Mouse (Mus musculus): ENCODE results near the gene Pold2. TPM values are rescaled to one million over a fixed set of nuclear protein-coding genes. Genes with fewer than 3 reads are reported as not detected.

The Pold2 gene
- polyA plus RNA-seq, 1 experiment from 2014 or later = 54.3 TPM

DNA sequence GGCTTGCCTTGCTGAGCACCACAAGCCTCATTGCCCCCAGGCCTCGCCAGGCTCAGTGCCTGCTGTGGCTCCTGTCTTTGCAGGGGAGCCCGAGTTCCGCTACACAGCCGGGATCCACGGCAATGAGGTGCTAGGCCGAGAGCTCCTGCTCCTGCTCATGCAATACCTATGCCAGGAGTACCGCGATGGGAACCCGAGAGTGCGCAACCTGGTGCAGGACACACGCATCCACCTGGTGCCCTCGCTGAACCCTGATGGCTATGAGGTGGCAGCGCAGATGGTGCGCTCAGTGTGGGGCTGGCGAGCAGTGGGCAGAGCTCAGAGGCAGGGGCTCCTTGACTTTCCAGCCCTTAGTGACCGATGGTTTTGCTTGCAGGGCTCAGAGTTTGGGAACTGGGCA, 8.8 kb downstream of the Pold2 start:
- Histone ChIP-seq H3K4me1 (replicated peaks) (no peaks in the 10 kb centered on the region), H3K27me3 (peaks cover 1% of the 10 kb centered on the region; the same call in 1 of the 2 replicates), H3K9ac (peak overlapping the region; percentile 13; the same call in 1 of the 2 replicates), H3K9me3 (no peaks in the 10 kb centered on the region), H3K27ac (no peak overlapping the region), H3K36me3 (peaks cover 53% of the 10 kb centered on the region), H3K4me3 (no peak overlapping the region), H3K4me2 (no peak overlapping the region)
- ATAC-seq (ENCODE audit: low FRiP score) = no peak
- 95% methylated on average over 16 of the region's 16 CpGs for WGBS

DNA sequence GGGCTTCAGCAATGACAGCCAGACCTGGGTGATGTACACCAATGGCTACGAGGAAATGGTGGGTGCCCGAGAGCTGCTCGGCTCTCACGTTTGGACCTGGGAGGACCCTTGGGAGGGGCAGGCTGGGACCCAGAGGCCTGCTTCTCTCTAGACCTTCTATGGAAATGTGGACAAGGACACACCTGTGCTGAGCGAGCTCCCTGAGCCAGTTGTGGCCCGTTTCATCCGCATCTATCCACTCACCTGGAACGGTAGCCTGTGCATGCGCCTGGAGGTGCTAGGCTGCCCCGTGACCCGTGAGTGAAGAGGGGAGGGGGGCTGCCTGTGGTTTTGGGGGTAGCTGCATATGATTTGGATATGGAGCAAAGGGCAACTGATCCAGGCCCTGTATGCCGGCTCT, 9.8 kb downstream of the Pold2 start:
- WGBS = 96% methylated on average over 12 of the region's 12 CpGs
- H3K9me3 ChIP-seq = no peaks in the 10 kb centered on the region
- H3K9ac ChIP-seq = no peak overlapping the region

DNA sequence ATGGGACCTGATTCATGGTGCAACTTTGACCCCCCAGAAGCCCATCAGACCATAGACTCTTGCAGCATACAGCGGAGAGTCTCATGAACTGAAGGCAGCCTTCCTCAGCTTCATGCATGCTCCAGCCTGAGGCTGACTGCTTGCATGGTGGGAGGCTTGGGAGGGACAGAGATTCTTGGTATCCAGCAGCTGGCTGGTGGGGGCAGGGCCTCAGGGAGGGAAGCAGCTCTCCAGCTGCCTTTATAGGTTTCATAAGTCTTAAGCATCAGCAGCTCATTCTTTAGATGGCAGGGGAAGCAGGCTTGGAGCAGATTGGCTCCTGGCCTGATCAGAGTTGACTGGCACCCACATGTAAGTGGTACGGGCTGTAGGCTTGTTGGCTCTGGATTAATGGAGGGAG, 10.9 kb downstream of the Pold2 start:
- Histone ChIP-seq H3K36me3 (peaks cover 31% of the 10 kb centered on the region), H3K9ac (no peak overlapping the region), H3K27ac (no peak overlapping the region), H3K9me3 (no peaks in the 10 kb centered on the region), H3K27me3 (peaks cover 23% of the 10 kb centered on the region), H3K4me2 (no peak overlapping the region), H3K4me3 (no peak overlapping the region), H3K4me1 (replicated peaks) (peaks cover 7% of the 10 kb centered on the region)
- 88% methylated on average over 2 of the region's 2 CpGs for WGBS
- no peak for ATAC-seq (ENCODE audit: low FRiP score)

More for the DNA sequence above, 9.8 kb downstream of the Pold2 start:
- ATAC-seq (ENCODE audit: low FRiP score) = no peak
- peaks cover 11% of the 10 kb centered on the region for H3K27me3 ChIP-seq
- peaks cover 43% of the 10 kb centered on the region for H3K36me3 ChIP-seq
- H3K4me1 ChIP-seq (replicated peaks) = no peaks in the 10 kb centered on the region
- H3K4me2 ChIP-seq = no peak overlapping the region
- H3K4me3 ChIP-seq = no peak overlapping the region
- H3K27ac ChIP-seq = no peak overlapping the region

GRCm38 (mm10) chr11:5862394-5863105, 15.5 kb downstream of the Pold2 start:
- peaks cover 17% of the 10 kb centered on the region for H3K4me1 ChIP-seq (replicated peaks)
- peaks cover 53% of the 10 kb centered on the region for H3K27me3 ChIP-seq
- 0 out of 2 replicates have a peak overlapping the region, but pooled peaks have one; percentile 67 for H3K9ac ChIP-seq
- no peaks in the 10 kb centered on the region for H3K9me3 ChIP-seq
- WGBS = 27% methylated on average over 15 of the region's 15 CpGs
- H3K4me3 ChIP-seq = peak overlapping the region; percentile 36
- no peak for ATAC-seq (ENCODE audit: low FRiP score)
- H3K36me3 ChIP-seq = no peaks in the 10 kb centered on the region
- H3K4me2 ChIP-seq = peak overlapping the region; percentile 62
- H3K27ac ChIP-seq = no peak overlapping the region

DNA sequence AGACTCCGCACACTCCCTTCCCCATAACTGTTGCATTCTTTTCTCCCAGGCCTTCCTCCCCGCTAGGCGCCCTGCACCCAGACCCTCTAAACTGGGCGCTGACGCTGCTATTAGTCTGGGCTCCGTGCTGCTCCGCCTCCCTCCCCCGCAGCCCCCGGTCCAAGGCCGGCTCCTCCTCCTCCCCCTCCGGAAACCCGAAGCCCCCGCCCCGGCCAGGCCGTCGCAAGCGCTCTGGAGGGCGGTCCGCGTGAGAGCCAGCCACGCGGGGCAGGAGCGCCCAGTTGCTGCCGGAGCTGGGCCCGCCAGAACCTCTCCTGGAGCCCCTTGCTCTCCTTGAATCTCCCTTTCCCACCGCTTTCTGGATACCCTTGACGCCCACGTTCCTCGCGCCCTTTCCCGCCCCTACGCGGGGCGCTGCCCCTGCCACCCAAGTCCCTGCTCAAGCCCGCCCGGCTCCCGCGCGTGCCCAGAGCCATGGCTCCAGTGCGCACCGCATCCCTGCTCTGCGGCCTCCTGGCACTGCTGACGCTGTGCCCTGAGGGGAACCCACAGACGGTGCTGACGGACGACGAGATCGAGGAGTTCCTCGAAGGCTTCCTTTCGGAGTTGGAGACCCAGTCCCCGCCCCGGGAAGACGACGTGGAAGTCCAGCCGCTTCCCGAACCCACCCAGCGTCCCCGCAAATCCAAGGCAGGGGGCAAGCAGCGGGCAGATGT, 16.3 kb downstream of the Pold2 start, which contains the start of gene Aebp1:
Gene Aebp1, plus strand, starts transcription at position 270 of the 716 bp plus-strand sequence.
- WGBS = 4% methylated on average over 59 of the region's 59 CpGs
- peak within 1 kb of the TSS; percentile 36 for H3K4me3 ChIP-seq

DNA sequence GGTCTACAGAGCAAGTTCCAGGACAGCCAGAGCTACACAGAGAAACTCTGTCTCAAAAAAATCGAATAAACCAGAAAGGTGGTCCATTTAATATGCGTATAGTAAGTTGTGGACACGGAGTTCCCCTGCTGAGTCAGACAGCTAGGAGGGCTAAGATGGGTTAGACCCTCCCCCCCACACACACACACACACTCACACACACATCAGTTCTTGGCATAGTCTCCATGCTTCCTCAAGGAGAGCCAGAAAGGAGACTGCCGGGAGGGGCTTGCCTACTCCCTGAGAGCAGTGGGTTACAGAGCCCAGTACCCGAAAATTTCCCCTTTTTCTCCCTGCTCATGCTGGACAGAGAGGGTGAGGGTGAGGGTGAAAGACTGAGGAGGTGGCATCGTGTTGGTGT, 17.5 kb downstream of the Pold2 start:
- 58% methylated on average over 6 of the region's 6 CpGs for WGBS
- no peak for ATAC-seq (ENCODE audit: low FRiP score)
- Histone ChIP-seq H3K4me3 (no peak overlapping the region), H3K9ac (no peak overlapping the region), H3K4me2 (no peak overlapping the region), H3K27ac (no peak overlapping the region), H3K27me3 (peaks cover 53% of the 10 kb centered on the region), H3K36me3 (no peaks in the 10 kb centered on the region), H3K9me3 (no peaks in the 10 kb centered on the region), H3K4me1 (replicated peaks) (peaks cover 23% of the 10 kb centered on the region)

More for the DNA sequence above, 16.3 kb downstream of the Pold2 start, which contains the start of gene Aebp1:
- no peaks in the 10 kb centered on the region for H3K9me3 ChIP-seq
- H3K27ac ChIP-seq = no peak within 1 kb of the TSS
- 0 out of 2 replicates have a peak, but pooled peaks have one; percentile 24 for ATAC-seq (ENCODE audit: low FRiP score)
- peak within 1 kb of the TSS; percentile 62 for H3K4me2 ChIP-seq
- H3K27me3 ChIP-seq = peaks cover 53% of the 10 kb centered on the region
- no peaks in the 10 kb centered on the region for H3K36me3 ChIP-seq
- H3K4me1 ChIP-seq (replicated peaks) = peaks cover 17% of the 10 kb centered on the region
- H3K9ac ChIP-seq = peak within 1 kb of the TSS; percentile 67

GRCm38 (mm10) chr11:5859883-5860550, 18.1 kb downstream of the Pold2 start:
- no peak for ATAC-seq (ENCODE audit: low FRiP score)
- 87% methylated on average over 13 of the region's 13 CpGs for WGBS
- H3K9me3 ChIP-seq = no peaks in the 10 kb centered on the region
- H3K27ac ChIP-seq = no peak overlapping the region
- H3K9ac ChIP-seq = no peak overlapping the region
- H3K36me3 ChIP-seq = no peaks in the 10 kb centered on the region
- H3K4me2 ChIP-seq = no peak overlapping the region
- no peak overlapping the region for H3K4me3 ChIP-seq
- peaks cover 23% of the 10 kb centered on the region for H3K4me1 ChIP-seq (replicated peaks)
- H3K27me3 ChIP-seq = peaks cover 53% of the 10 kb centered on the region

DNA sequence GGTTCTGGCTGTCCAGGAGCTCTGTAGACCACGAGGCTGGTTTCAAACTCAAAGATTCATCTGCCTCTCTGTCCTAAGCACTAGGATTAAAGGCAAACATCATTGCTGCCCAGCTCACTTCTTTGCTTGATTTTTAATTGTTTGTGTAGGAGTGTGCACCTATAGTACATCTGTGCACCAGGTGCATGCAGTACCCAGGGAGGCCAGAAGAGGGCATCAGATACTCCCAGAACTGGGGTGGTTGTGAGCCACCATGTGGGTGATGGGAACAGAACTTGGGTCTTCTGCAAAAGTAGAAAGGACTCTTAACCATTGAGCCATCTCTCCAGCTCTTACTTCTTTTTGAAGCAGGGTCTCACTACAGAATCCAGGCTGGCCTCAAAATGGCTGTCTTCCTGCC, 19.4 kb downstream of the Pold2 start:
- no peaks in the 10 kb centered on the region for H3K36me3 ChIP-seq
- peaks cover 46% of the 10 kb centered on the region for H3K27me3 ChIP-seq
- H3K9ac ChIP-seq = no peak overlapping the region
- ATAC-seq (ENCODE audit: low FRiP score) = no peak
- peaks cover 23% of the 10 kb centered on the region for H3K4me1 ChIP-seq (replicated peaks)
- no peaks in the 10 kb centered on the region for H3K9me3 ChIP-seq
- H3K4me2 ChIP-seq = no peak overlapping the region
- H3K27ac ChIP-seq = no peak overlapping the region
- H3K4me3 ChIP-seq = no peak overlapping the region
- WGBS = 82% methylated on average over 1 of the region's 1 CpGs

DNA sequence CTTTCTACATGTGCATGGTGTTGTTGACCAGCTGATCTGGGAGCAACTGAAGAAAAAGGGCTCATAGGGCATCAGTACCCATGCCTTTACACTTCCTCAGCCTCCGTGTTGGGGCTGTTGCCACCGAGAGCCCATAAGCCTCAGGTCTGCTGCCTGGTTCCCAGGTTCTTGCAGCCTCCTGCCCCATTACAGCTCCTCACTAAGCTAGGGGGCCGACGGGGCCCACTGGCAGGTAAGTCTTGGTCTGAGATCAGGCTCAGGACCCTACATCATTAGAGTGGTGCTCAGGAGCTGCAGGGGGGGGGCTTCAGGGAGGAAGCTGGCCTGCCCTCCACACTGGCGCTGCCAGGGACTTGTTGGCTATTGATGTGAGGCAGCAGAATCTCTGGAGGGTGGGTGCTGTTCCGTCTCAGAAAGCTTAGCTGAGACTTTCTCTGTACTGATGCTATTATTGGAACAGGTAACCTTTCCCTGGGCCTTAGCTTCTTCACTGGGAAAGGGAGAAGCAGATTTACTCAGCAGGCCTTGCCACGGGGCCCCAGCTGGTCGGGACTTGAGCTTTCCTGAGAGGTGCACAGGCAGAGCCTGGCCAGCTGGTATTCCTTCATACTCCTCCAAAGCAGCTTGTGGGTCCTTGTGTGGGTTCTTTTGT, 21.5 kb downstream of the Pold2 start:
- H3K4me1 ChIP-seq (replicated peaks) = peaks cover 10% of the 10 kb centered on the region

DNA sequence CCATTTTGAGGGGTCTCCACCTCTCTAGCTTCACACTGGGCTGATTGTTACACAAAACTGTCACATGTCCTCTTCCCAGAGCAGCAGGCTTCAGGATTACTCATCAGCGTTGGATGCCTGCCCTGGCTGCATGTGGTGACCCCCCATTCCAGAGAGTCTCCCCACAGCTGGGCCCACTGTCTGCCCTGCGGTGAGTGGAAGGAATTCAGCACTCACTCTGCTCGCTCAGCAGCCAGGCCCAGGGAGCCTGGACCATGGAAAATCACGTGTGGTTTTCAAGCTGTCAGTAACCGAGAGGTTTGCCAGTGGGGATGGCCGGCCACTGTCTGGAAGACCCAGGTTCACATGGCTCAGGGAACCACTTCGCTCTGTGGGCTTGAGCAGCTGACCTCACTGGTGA, 22.2 kb downstream of the Pold2 start:
- no peak overlapping the region for H3K4me2 ChIP-seq
- H3K27ac ChIP-seq = no peak overlapping the region
- no peaks in the 10 kb centered on the region for H3K9me3 ChIP-seq
- H3K4me1 ChIP-seq (replicated peaks) = peaks cover 6% of the 10 kb centered on the region; the same call in 1 of the 2 replicates
- peaks cover 17% of the 10 kb centered on the region for H3K27me3 ChIP-seq
- no peaks in the 10 kb centered on the region for H3K36me3 ChIP-seq
- WGBS = 36% methylated on average over 7 of the region's 7 CpGs
- no peak for ATAC-seq (ENCODE audit: low FRiP score)
- no peak overlapping the region for H3K9ac ChIP-seq
- H3K4me3 ChIP-seq = no peak overlapping the region

More for the DNA sequence above, 21.5 kb downstream of the Pold2 start:
- H3K36me3 ChIP-seq = no peaks in the 10 kb centered on the region
- WGBS = 81% methylated on average over 8 of the region's 8 CpGs
- no peak for ATAC-seq (ENCODE audit: low FRiP score)
- H3K27ac ChIP-seq = no peak overlapping the region
- H3K9ac ChIP-seq = no peak overlapping the region
- no peaks in the 10 kb centered on the region for H3K9me3 ChIP-seq
- H3K27me3 ChIP-seq = peaks cover 24% of the 10 kb centered on the region
- no peak overlapping the region for H3K4me2 ChIP-seq
- no peak overlapping the region for H3K4me3 ChIP-seq

- H3K4me2 ChIP-seq = no peak overlapping the region
- no peak overlapping the region for H3K4me3 ChIP-seq
- H3K27me3 ChIP-seq = peaks cover 13% of the 10 kb centered on the region
- H3K36me3 ChIP-seq = no peaks in the 10 kb centered on the region
- no peak for ATAC-seq (ENCODE audit: low FRiP score)
- H3K9ac ChIP-seq = no peak overlapping the region
- H3K9me3 ChIP-seq = no peaks in the 10 kb centered on the region
- no peak overlapping the region for H3K27ac ChIP-seq
- peaks cover 6% of the 10 kb centered on the region; the same call in 1 of the 2 replicates for H3K4me1 ChIP-seq (replicated peaks)
These were observed 22.6 kb downstream of the Pold2 start for GRCm38 (mm10) chr11:5855481-5855880.

DNA sequence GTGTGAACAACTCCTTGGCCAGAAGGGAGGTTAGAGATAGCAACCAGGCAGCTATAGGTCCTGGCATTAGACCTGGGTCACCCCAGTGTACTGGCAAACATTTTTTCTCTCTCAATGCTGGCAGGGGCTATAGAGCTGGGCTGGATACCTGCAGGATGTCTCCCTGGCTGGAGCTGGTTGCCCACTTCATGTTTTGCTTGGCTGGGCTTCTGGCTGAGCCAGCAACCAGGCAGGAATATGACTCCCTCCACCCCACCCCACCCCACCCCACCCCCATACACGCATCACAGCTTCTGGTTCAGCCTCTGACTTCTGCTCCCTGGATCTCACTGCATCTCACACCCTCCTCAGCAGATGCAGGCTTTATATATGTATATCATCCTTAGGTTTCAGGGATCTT, 25.8 kb downstream of the Pold2 start:
- ATAC-seq (ENCODE audit: low FRiP score) = no peak
- no peaks in the 10 kb centered on the region for H3K27me3 ChIP-seq
- no peak overlapping the region for H3K9ac ChIP-seq
- WGBS = 25% methylated on average over 1 of the region's 1 CpGs
- H3K9me3 ChIP-seq = no peaks in the 10 kb centered on the region
- H3K36me3 ChIP-seq = no peaks in the 10 kb centered on the region
- no peak overlapping the region for H3K4me3 ChIP-seq
- peaks cover 14% of the 10 kb centered on the region; the same call in 1 of the 2 replicates for H3K4me1 ChIP-seq (replicated peaks)
- no peak overlapping the region for H3K4me2 ChIP-seq
- no peak overlapping the region for H3K27ac ChIP-seq

Measured in hindbrain, embryonic 13.5 days (tissue).